Mouse (Mus musculus) cerebellum, adult 11-12 months (tissue): ENCODE data around the gene Hcn1.

Source experiments
- DNase-seq: peaks from one replicate; pipeline ENCODE4 v3.0.0; 2022

Hcn1 gene

DNA sequence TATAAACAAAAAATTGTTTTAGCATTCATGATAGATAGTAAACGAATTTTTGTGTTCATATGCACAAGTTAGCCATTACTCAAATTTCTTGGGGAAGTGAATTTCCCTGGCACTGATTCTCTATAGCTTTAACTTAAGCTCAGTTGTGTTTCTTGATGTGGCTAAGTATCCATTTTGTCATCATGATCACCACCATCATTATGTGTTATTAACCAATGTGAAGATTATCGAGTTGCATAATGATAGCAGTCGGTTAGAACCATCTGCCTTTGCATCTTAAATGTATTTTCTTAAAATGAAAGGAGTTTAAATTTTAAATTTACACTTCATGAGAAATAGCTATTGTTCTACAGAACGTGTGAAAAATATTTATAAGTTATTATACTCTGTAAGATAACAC, 426.5 kb downstream of the Hcn1 start:
- no peak for DNase-seq

GRCm38 (mm10) chr13:118029579-118029978, 427.5 kb downstream of the Hcn1 start:
- DNase-seq: no peak

DNA sequence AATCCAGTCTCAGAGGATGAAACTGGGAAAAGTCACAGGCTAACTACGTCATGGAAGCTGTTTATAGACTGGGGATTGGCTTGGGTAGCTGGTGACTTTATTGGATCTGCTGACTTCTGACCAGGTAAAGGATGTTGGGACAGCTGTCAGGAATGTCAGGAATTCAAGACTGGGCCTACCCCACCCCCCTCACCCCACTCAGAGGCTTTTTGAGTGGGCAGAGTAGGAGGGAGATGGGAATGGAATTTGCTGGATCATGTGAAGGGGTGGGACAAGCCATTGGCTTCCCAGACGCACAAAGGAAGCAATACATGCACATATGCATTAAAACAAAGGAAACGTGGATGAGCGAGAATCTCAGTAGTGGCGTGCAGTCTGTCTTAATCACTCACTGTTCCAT, 433.5 kb downstream of the Hcn1 start:
- no peak for DNase-seq
